13 mouse cellular contexts compared by ENCODE assay signal in the genomic region with DNA sequence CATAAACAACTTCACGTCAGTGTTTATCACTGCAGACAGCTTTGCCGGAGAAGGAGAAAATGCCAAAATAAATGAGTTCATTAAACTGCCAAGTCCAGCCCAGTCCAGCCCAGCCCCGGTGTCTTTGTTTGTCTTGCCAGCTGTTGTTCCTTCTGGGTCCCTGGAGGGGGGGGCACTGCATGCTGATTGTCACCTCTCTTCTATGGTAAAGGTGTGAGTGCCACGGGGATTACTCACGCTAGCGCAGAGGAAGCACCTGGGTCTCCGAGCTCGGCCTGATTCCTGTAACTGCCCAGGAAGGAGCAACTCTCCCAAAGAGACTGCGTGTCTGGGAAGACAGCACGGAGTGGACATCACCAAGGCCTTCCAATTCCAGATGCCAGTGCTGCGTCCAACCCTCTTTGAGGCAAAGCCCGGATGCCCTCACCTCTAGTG. TPM values are rescaled to one million over a fixed set of nuclear protein-coding genes. Genes with fewer than 3 reads are reported as not detected.
DNase-seq lines count a peak whose midpoint lies in the region; ATAC-seq lines count a peak whose summit lies in the region.
"Had no signal": no experiment of that assay in that cellular context is flagged by ENCODE, and none has a peak within 500 bp of the region (broad histone marks: within the 10 kb centered on the region; RNA-seq: fewer than 3 reads in every experiment).

No protein-coding gene starts in this region.

- H3K9me3 ChIP-seq in midbrain, embryonic 12.5 days: no peaks in the 10 kb centered on the region
- no peaks in the 10 kb centered on the region for H3K9me3 ChIP-seq in midbrain, embryonic 13.5 days
- no peaks in the 10 kb centered on the region for H3K9me3 ChIP-seq in lung, embryonic 16.5 days (ENCODE audit: control insufficient read depth, low read length)
- H3K9me3 ChIP-seq: midbrain, embryonic 15.5 days had no signal

- peak; percentile 62 to 70 for DNase-seq in heart, adult 18-20 months
- no peak for DNase-seq in heart, postnatal 4 days
- no peak for DNase-seq in adrenal gland, adult 18-20 months (ENCODE audit: low spot score in 2 of 2)
- DNase-seq: adrenal gland, postnatal 10 days; cerebellum, postnatal 14 days; thymus, postnatal 36 days had no signal

- no peaks in the 10 kb centered on the region for H3K36me3 ChIP-seq in midbrain, embryonic 12.5 days
- H3K36me3 ChIP-seq in midbrain, embryonic 13.5 days: no peaks in the 10 kb centered on the region
- H3K36me3 ChIP-seq in lung, embryonic 16.5 days (ENCODE audit: control insufficient read depth, insufficient read depth, low read length): no peaks in the 10 kb centered on the region
- H3K36me3 ChIP-seq: midbrain, embryonic 15.5 days had no signal

- no peak for ATAC-seq in midbrain, embryonic 12.5 days (ENCODE audit: low FRiP score, low read depth)
- ATAC-seq in midbrain, embryonic 13.5 days: no peak
- peak; percentile 77 for ATAC-seq in lung, embryonic 16.5 days (ENCODE audit: low read depth)
- no peak for ATAC-seq in megakaryocyte-erythroid progenitor cell, adult 5-6 weeks (replicated peaks; ENCODE audit: low FRiP score, low TSS enrichment, poor library complexity, severe bottlenecking)
- ATAC-seq: midbrain, embryonic 15.5 days had no signal

- 84% methylated on average over 12 of the region's 12 CpGs for WGBS in midbrain, embryonic 12.5 days
- 80% methylated on average over 12 of the region's 12 CpGs for WGBS in midbrain, embryonic 13.5 days
- 36% methylated on average over 12 of the region's 12 CpGs for WGBS in lung, embryonic 16.5 days

- no peaks in the 10 kb centered on the region for H3K4me1 ChIP-seq in midbrain, embryonic 12.5 days
- 0 out of 2 replicates have a peak, but pooled peaks cover 2% of the 10 kb centered on the region for H3K4me1 ChIP-seq in midbrain, embryonic 13.5 days (replicated peaks)
- H3K4me1 ChIP-seq in lung, embryonic 16.5 days (replicated peaks; ENCODE audit: control insufficient read depth, insufficient read depth, low read length): peaks cover 5% of the 10 kb centered on the region; the same call in 1 of the 2 replicates
- H3K4me1 ChIP-seq: midbrain, embryonic 15.5 days had no signal

- H3K27ac ChIP-seq in midbrain, embryonic 12.5 days (replicated peaks): peak overlapping the region; percentile 39; the same call in 1 of the 2 replicates
- no peak overlapping the region for H3K27ac ChIP-seq in midbrain, embryonic 13.5 days
- no peak overlapping the region for H3K27ac ChIP-seq in lung, embryonic 16.5 days (ENCODE audit: low read length)
- H3K27ac ChIP-seq: kidney, postnatal 0 days; liver, embryonic 14.5 days; midbrain, embryonic 15.5 days had no signal

- H3K9ac ChIP-seq in midbrain, embryonic 12.5 days (replicated peaks): no peak overlapping the region
- no peak overlapping the region for H3K9ac ChIP-seq in midbrain, embryonic 13.5 days (replicated peaks)
- no peak overlapping the region for H3K9ac ChIP-seq in lung, embryonic 16.5 days (ENCODE audit: low read length)
- H3K9ac ChIP-seq: liver, embryonic 14.5 days; midbrain, embryonic 15.5 days had no signal

- no peak overlapping the region for H3K4me3 ChIP-seq in midbrain, embryonic 12.5 days
- H3K4me3 ChIP-seq in midbrain, embryonic 13.5 days (replicated peaks): no peak overlapping the region
- H3K4me3 ChIP-seq in lung, embryonic 16.5 days (ENCODE audit: low read length): no peak overlapping the region
- H3K4me3 ChIP-seq: midbrain, embryonic 15.5 days had no signal

- no peaks in the 10 kb centered on the region for H3K27me3 ChIP-seq in midbrain, embryonic 12.5 days
- no peaks in the 10 kb centered on the region for H3K27me3 ChIP-seq in midbrain, embryonic 13.5 days
- H3K27me3 ChIP-seq in lung, embryonic 16.5 days (ENCODE audit: control insufficient read depth, insufficient read depth, low read depth, low read length): no peaks in the 10 kb centered on the region
- H3K27me3 ChIP-seq: midbrain, embryonic 15.5 days had no signal

- no peak overlapping the region for H3K4me2 ChIP-seq in midbrain, embryonic 12.5 days (replicated peaks)
- H3K4me2 ChIP-seq in midbrain, embryonic 13.5 days (replicated peaks): no peak overlapping the region
- no peak overlapping the region for H3K4me2 ChIP-seq in lung, embryonic 16.5 days (ENCODE audit: low read depth, low read length)
- H3K4me2 ChIP-seq: midbrain, embryonic 15.5 days had no signal

RNA-seq across cellular contexts. Expression of gene Ablim1, which starts 12.7 kb away (rescaled TPM):
- total RNA-seq in heart, adult 18-20 months (2021): 100 to 1,000 TPM; 384 to 401 TPM
- 100 to 1,000 TPM; 312 to 353 TPM for total RNA-seq in heart, postnatal 4 days (2021)
- polyA plus RNA-seq in midbrain, embryonic 12.5 days (2016; fragmentation: Nextera tagmentation; extraction: Ambion mirVana): 23.5 and 24.0 TPM in 2 replicates
- 31.3 and 34.4 TPM in 2 replicates for polyA plus RNA-seq in midbrain, embryonic 13.5 days (2015; fragmentation: Nextera tagmentation; extraction: Ambion mirVana)
- 53.3 and 54.5 TPM in 2 replicates for polyA plus RNA-seq in lung, embryonic 16.5 days (2015; fragmentation: Nextera tagmentation; extraction: Ambion mirVana)
- 10 to 100 TPM; 28.9 to 50.3 TPM for total RNA-seq in adrenal gland, adult 18-20 months (2021)
- total RNA-seq in megakaryocyte-erythroid progenitor cell, adult 5-6 weeks (2014; fragmentation: Nextera tagmentation): 9.2 and 10.9 TPM in 2 replicates
- 1.5 and 6.3 TPM in 2 replicates for total RNA-seq in megakaryocyte-erythroid progenitor cell, adult 5-6 weeks (2017)

RNA-seq across cellular contexts. Expression of gene Fam160b1, which starts 58.5 kb away (rescaled TPM):
- total RNA-seq in heart, adult 18-20 months (2021): 10 to 100 TPM; 10.5 to 11.1 TPM
- total RNA-seq in heart, postnatal 4 days (2021): 10 to 100 TPM; 18.6 to 19.4 TPM
- 17.7 and 19.1 TPM in 2 replicates for polyA plus RNA-seq in midbrain, embryonic 12.5 days (2016; fragmentation: Nextera tagmentation; extraction: Ambion mirVana)
- 14.2 TPM in 2 replicates for polyA plus RNA-seq in midbrain, embryonic 13.5 days (2015; fragmentation: Nextera tagmentation; extraction: Ambion mirVana)
- 15.0 and 15.5 TPM in 2 replicates for polyA plus RNA-seq in lung, embryonic 16.5 days (2015; fragmentation: Nextera tagmentation; extraction: Ambion mirVana)
- total RNA-seq in adrenal gland, adult 18-20 months (2021): 10 to 100 TPM; 17.1 to 20.3 TPM
- total RNA-seq in megakaryocyte-erythroid progenitor cell, adult 5-6 weeks (2014; fragmentation: Nextera tagmentation): 20.3 and 23.7 TPM in 2 replicates
- total RNA-seq in megakaryocyte-erythroid progenitor cell, adult 5-6 weeks (2017): 9.7 and 14.6 TPM in 2 replicates

Comparison
In these comparisons a context has a peak if more than half of its experiments do, and no peak if none do; other contexts are left out.
1. DNase-seq: peak in heart, adult 18-20 months (2 of 2); none in heart, postnatal 4 days (single experiment) and adrenal gland, adult 18-20 months (0 of 2).
2. RNA of gene Ablim1, which starts 12.7 kb away (total RNA-seq): 384 to 401 TPM in heart, adult 18-20 months and 312 to 353 TPM in heart, postnatal 4 days; 28.9 to 50.3 TPM in adrenal gland, adult 18-20 months and 1.5 to 10.9 TPM in megakaryocyte-erythroid progenitor cell, adult 5-6 weeks; every median in the first group is over 4 times any median in the second.